Mouse (Mus musculus): ENCODE measurements around the gene Spo11. TPM values are rescaled to one million over a fixed set of nuclear protein-coding genes. Genes with fewer than 3 reads are reported as not detected.

The Spo11 gene
- 0.08 and 0.09 TPM in 2 replicates for polyA plus RNA-seq (2012)

GRCm38 (mm10) chr2:172977409-172978130 lies at the start of gene Spo11:
Spo11 (plus strand) TSS chr2:172977700.

GRCm38 (mm10) chr2:172940003-172940798 lies 37.3 kb upstream of the Spo11 start, which contains the start of gene Bmp7:
Bmp7 (minus strand) TSS chr2:172940321.

GRCm38 (mm10) chr2:172999630-173000284 lies 22.3 kb downstream of the Spo11 start, which contains the start of gene Rae1:
Rae1 (plus strand) TSS chr2:173000117.

DNA sequence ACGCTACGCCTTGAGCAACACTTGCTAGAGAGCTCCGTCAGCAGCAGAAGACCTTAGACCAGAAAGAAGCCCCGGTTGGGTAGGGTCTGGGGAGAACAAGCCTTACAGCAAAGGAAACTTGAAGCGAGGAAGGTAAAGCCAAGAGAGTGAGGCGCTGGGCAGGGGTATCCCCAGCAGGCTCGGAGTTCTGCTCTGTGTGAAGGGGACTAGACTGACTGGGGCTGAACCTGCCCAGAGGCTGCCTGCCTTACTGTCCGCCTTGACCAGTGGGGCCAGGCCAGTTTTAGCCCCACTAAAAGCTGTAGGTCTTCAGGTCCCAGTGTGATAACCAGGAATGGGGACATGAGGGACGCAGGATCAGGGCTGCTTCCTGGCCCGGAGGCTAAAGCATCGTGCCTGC lies 42.9 kb downstream of the Spo11 start, which contains the start of gene Rbm38:
TSS of gene Rbm38 (plus strand) at position 69 of the 400 bp plus-strand sequence.

Other genes starting within 250 kb of the Spo11 start
- gene Bmp7, start 37.4 kb upstream of the Spo11 start, polyA plus RNA-seq (2012) = 0.48 and 0.65 TPM in 2 replicates
- 42.7 and 44.2 TPM in 2 replicates for gene Rae1, start 22.4 kb downstream of the Spo11 start, polyA plus RNA-seq (2012)
- 473 and 490 TPM in 2 replicates for gene Rbm38, start 42.8 kb downstream of the Spo11 start, polyA plus RNA-seq (2012)
- not detected in 2 replicates for gene Ctcfl, start 141.8 kb downstream of the Spo11 start, polyA plus RNA-seq (2012)
- not detected in 2 replicates for gene Pck1, start 175.3 kb downstream of the Spo11 start, polyA plus RNA-seq (2012)
- gene Zbp1, start 241.2 kb downstream of the Spo11 start, polyA plus RNA-seq (2012) = 2.0 and 3.4 TPM in 2 replicates